ENCODE assay signal across 10 mouse cellular contexts in the genomic region with DNA sequence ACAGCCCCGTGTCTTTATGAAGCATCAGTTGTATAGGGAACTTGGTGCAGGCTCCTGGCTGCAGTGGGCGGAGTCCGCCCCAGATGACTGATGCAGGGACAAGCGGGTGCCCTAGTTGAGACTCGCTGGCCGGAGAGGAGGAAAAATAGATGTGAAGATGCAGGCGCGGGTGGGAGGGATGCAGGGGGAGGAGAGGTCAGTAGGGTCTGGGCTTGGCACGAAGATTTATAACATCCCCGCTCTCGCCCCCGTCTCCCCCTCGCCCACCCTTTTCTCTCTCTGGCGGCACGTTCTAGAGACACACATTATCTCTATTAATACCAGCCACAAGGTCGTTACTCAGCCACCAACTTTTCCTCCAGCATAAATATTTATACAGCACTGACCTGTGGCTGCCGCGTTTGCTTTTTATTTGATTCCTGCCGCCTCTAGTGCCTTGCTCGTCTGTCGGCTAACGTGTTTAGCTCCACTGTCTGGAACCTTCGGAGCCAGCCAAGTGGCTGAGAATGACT.
DNase-seq lines count a peak whose midpoint lies in the region; ATAC-seq lines count a peak whose summit lies in the region.
"Had no signal": no experiment of that assay in that cellular context is flagged by ENCODE, and none has a peak within 500 bp of the region (broad histone marks: within the 10 kb centered on the region; RNA-seq: fewer than 3 reads in every experiment).

No protein-coding gene starts in this region.

- peak overlapping the region; percentile 67 for H3K4me2 ChIP-seq in hindbrain, embryonic 16.5 days (ENCODE audit: low read length)
- peak overlapping the region; percentile 52 for H3K4me2 ChIP-seq in midbrain, embryonic 13.5 days (replicated peaks)

- H3K27me3 ChIP-seq in hindbrain, embryonic 16.5 days (replicated peaks; ENCODE audit: control insufficient read depth, insufficient read depth, low read length): no peaks in the 10 kb centered on the region
- H3K27me3 ChIP-seq in midbrain, embryonic 13.5 days: peaks cover 30% of the 10 kb centered on the region

- WGBS in hindbrain, embryonic 16.5 days: 5% methylated on average over 23 of the region's 23 CpGs
- 14% methylated on average over 23 of the region's 23 CpGs for WGBS in midbrain, embryonic 13.5 days

- H3K36me3 ChIP-seq in hindbrain, embryonic 16.5 days (ENCODE audit: control insufficient read depth, insufficient read depth, low read length): no peaks in the 10 kb centered on the region
- no peaks in the 10 kb centered on the region for H3K36me3 ChIP-seq in midbrain, embryonic 13.5 days

- peak overlapping the region; percentile 37 for H3K4me3 ChIP-seq in hindbrain, embryonic 16.5 days (ENCODE audit: low read length)
- H3K4me3 ChIP-seq in midbrain, embryonic 13.5 days (replicated peaks): peak overlapping the region; percentile 22

- H3K9ac ChIP-seq in hindbrain, embryonic 16.5 days (ENCODE audit: low read depth, low read length): peak overlapping the region; percentile 47; the same call in 1 of the 2 replicates
- H3K9ac ChIP-seq in midbrain, embryonic 13.5 days (replicated peaks): no peak overlapping the region; the same call in 1 of the 2 replicates

- no peak overlapping the region for H3K27ac ChIP-seq in hindbrain, embryonic 16.5 days (ENCODE audit: low read depth, low read length)
- no peak overlapping the region for H3K27ac ChIP-seq in midbrain, embryonic 13.5 days

- peak; percentile 36 for DNase-seq in adrenal gland, postnatal 14 days
- no peak for DNase-seq in adrenal gland, adult 18-20 months (ENCODE audit: low spot score in 2 of 2)
- peak; percentile 80 for DNase-seq in embryo, embryonic 10.5 days (ENCODE audit: low spot score)
- no peak for DNase-seq in spleen, adult 18-20 months
- DNase-seq in cerebellum, postnatal 14 days: no peak
- no peak for DNase-seq in cerebellum, postnatal 4 days (ENCODE audit: low spot score in 2 of 2)
- DNase-seq: kidney, postnatal 36 days had no signal

- no peaks in the 10 kb centered on the region for H3K9me3 ChIP-seq in hindbrain, embryonic 16.5 days (ENCODE audit: control insufficient read depth, low read length)
- no peaks in the 10 kb centered on the region for H3K9me3 ChIP-seq in midbrain, embryonic 13.5 days

- ATAC-seq in hindbrain, embryonic 16.5 days: peak; percentile 20; the same call in 1 of the 2 replicates
- 0 out of 2 replicates have a peak, but pooled peaks have one; percentile 6 for ATAC-seq in midbrain, embryonic 13.5 days
- ATAC-seq: activated CD4-positive, CD25-positive, alpha-beta regulatory T cell, adult 4 months had no signal

- peaks cover 7% of the 10 kb centered on the region; the same call in 1 of the 2 replicates for H3K4me1 ChIP-seq in hindbrain, embryonic 16.5 days (ENCODE audit: control insufficient read depth, insufficient read depth, low read depth, low read length)
- H3K4me1 ChIP-seq in midbrain, embryonic 13.5 days (replicated peaks): peaks cover 8% of the 10 kb centered on the region

Comparison
In these comparisons a context has a peak if more than half of its experiments do, and no peak if none do; other contexts are left out.
1. DNase-seq: peak in adrenal gland, postnatal 14 days (single experiment) and embryo, embryonic 10.5 days (single experiment); none in adrenal gland, adult 18-20 months (0 of 2), spleen, adult 18-20 months (0 of 2), cerebellum, postnatal 14 days (0 of 2) and cerebellum, postnatal 4 days (0 of 2).